Mouse (Mus musculus): ENCODE measurements around the gene Trim28.

DNA sequence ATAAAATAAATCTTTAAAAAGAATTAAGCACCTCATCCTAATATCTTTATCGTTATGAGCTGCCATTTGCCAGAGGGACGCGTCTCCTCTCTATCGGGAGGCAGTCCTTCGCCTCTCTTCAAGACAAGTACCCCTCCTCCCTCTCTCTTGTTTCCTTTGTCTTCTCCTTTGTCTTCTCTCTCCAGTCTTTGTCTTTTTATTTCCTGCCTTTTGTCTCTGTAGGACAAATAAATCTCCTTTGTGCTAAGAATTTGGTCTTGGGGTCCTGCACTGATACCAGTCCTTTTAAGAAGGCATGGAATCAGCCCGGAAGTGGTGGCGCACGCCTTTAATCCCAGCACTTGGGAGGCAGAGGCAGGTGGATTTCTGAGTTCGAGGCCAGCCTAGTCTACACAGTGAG is 60.6 kb downstream of the Trim28 start:
- TF ChIP-seq POLR2A (IDR thresholded peaks at IDR 0.05; ENCODE audit: low read depth, low read length) (no peak), CTCF (IDR thresholded peaks at IDR 0.05; ENCODE audit: borderline replicate concordance, insufficient read depth, low read length) (no peak)
